Mouse (Mus musculus) forebrain, embryonic 15.5 days (tissue): ENCODE measurements around the gene Chmp3. TPM values are rescaled to one million over a fixed set of nuclear protein-coding genes. Genes with fewer than 3 reads are reported as not detected.

Experiments
- ATAC-seq: fragments of 200-750 bp; cut with Nextera tagmentation; replicated peaks from 2 replicates; pipeline ENCODE4 v1.8.0; 2017; ENCODE audit warnings: mild to moderate bottlenecking, moderate TSS enrichment, moderate library complexity
- H3K27ac ChIP-seq: fragments of 300-500 bp; sonication (generic); replicated peaks from 2 replicates; pipeline ENCODE4 v1.5.1; 2015; ENCODE audit warnings: mild to moderate bottlenecking, inconsistent platforms
- H3K27me3 ChIP-seq: fragments of 300-500 bp; sonication (generic); 2 replicates; pipeline ENCODE4 v1.6.1; 2015; ENCODE audit warnings: inconsistent platforms
- H3K36me3 ChIP-seq: fragments of 300-500 bp; sonication (generic); 2 replicates; pipeline ENCODE4 v1.6.1; 2015; ENCODE audit warnings: mild to moderate bottlenecking, inconsistent platforms
- H3K4me1 ChIP-seq: fragments of 300-500 bp; sonication (generic); 2 replicates; pipeline ENCODE4 v1.6.1; 2015; ENCODE audit warnings: inconsistent platforms
- H3K4me2 ChIP-seq: fragments of 300-500 bp; sonication (generic); replicated peaks from 2 replicates; pipeline ENCODE4 v1.6.1; 2015; ENCODE audit warnings: mild to moderate bottlenecking, inconsistent platforms
- H3K4me3 ChIP-seq: fragments of 300-500 bp; sonication (generic); 2 replicates; pipeline ENCODE4 v1.5.1; 2015; ENCODE audit warnings: mild to moderate bottlenecking, inconsistent platforms
- H3K9ac ChIP-seq: fragments of 300-500 bp; sonication (generic); replicated peaks from 2 replicates; pipeline ENCODE4 v1.6.1; 2015; ENCODE audit warnings: mild to moderate bottlenecking, inconsistent platforms
- H3K9me3 ChIP-seq: fragments of 300-500 bp; sonication (generic); 2 replicates; pipeline ENCODE4 v1.6.1; 2016; ENCODE audit warnings: inconsistent platforms
- WGBS: fragments of 180-500 bp; shearing (Covaris S2); methylation state at CpG from one replicate; pipeline ENCODE4 v1.1.7; 2015; ENCODE audit warnings: mixed read lengths; 5-methylcytosine and 5-hydroxymethylcytosine counted together
- polyA plus RNA-seq: library from polyadenylated mRNA; unstranded; fragments of >200 nt; fragmentation: Nextera tagmentation; extraction: Ambion mirVana; gene quantifications from 2 replicates; pipeline ENCODE4 v1.2.1, GENCODE M21; 2015

The Chmp3 gene
- polyA plus RNA-seq, 1 experiment from 2014 or later: 65.9 TPM

- Histone ChIP-seq H3K4me1 (no peaks in the 10 kb centered on the region), H3K36me3 (peaks cover 77% of the 10 kb centered on the region), H3K4me3 (no peak overlapping the region), H3K27ac (no peak overlapping the region), H3K9ac (no peak overlapping the region), H3K9me3 (no peaks in the 10 kb centered on the region), H3K27me3 (no peaks in the 10 kb centered on the region), H3K4me2 (no peak overlapping the region)
- no peak for ATAC-seq
Measured at GRCm38 (mm10) chr6:71613225-71613624, 69.6 kb downstream of the Chmp3 start.

GRCm38 (mm10) chr6:71616959-71617358, 73.4 kb downstream of the Chmp3 start:
- Histone ChIP-seq H3K9ac (no peak overlapping the region), H3K36me3 (peaks cover 78% of the 10 kb centered on the region), H3K27me3 (no peaks in the 10 kb centered on the region), H3K4me2 (no peak overlapping the region), H3K4me3 (no peak overlapping the region), H3K9me3 (no peaks in the 10 kb centered on the region), H3K4me1 (no peaks in the 10 kb centered on the region), H3K27ac (no peak overlapping the region)
- 81% methylated on average over 5 of the region's 5 CpGs for WGBS
- no peak for ATAC-seq

GRCm38 (mm10) chr6:71621551-71621950, 78.0 kb downstream of the Chmp3 start:
- Histone ChIP-seq H3K27ac (no peak overlapping the region), H3K4me3 (no peak overlapping the region), H3K9me3 (no peaks in the 10 kb centered on the region), H3K36me3 (peaks cover 86% of the 10 kb centered on the region), H3K27me3 (no peaks in the 10 kb centered on the region), H3K4me2 (no peak overlapping the region), H3K9ac (no peak overlapping the region), H3K4me1 (no peaks in the 10 kb centered on the region)
- 92% methylated on average over 5 of the region's 5 CpGs for WGBS
- ATAC-seq: no peak

GRCm38 (mm10) chr6:71621981-71622380, 78.4 kb downstream of the Chmp3 start:
- H3K36me3 ChIP-seq: peaks cover 86% of the 10 kb centered on the region

GRCm38 (mm10) chr6:71624723-71625122, 81.1 kb downstream of the Chmp3 start:
- H3K27ac ChIP-seq: no peak overlapping the region
- H3K36me3 ChIP-seq: peaks cover 78% of the 10 kb centered on the region
- no peaks in the 10 kb centered on the region for H3K9me3 ChIP-seq
- H3K4me1 ChIP-seq: peaks cover 15% of the 10 kb centered on the region
- no peaks in the 10 kb centered on the region for H3K27me3 ChIP-seq
- no peak overlapping the region for H3K4me3 ChIP-seq
- no peak overlapping the region for H3K9ac ChIP-seq
- no peak for ATAC-seq
- no peak overlapping the region for H3K4me2 ChIP-seq

More at GRCm38 (mm10) chr6:71621981-71622380, 78.4 kb downstream of the Chmp3 start:
- H3K4me1 ChIP-seq: no peaks in the 10 kb centered on the region
- no peak for ATAC-seq
- WGBS: 80% methylated on average over 5 of the region's 5 CpGs
- H3K4me3 ChIP-seq: no peak overlapping the region
- no peak overlapping the region for H3K27ac ChIP-seq
- H3K9me3 ChIP-seq: no peaks in the 10 kb centered on the region
- H3K4me2 ChIP-seq: no peak overlapping the region
- no peak overlapping the region for H3K9ac ChIP-seq
- H3K27me3 ChIP-seq: no peaks in the 10 kb centered on the region

GRCm38 (mm10) chr6:71625984-71626383, 82.4 kb downstream of the Chmp3 start:
- no peak for ATAC-seq
- Histone ChIP-seq H3K27me3 (no peaks in the 10 kb centered on the region), H3K4me3 (no peak overlapping the region), H3K36me3 (peaks cover 69% of the 10 kb centered on the region), H3K4me2 (no peak overlapping the region), H3K4me1 (peaks cover 27% of the 10 kb centered on the region), H3K9me3 (no peaks in the 10 kb centered on the region), H3K27ac (no peak overlapping the region), H3K9ac (no peak overlapping the region)
- 89% methylated on average over 2 of the region's 2 CpGs for WGBS

GRCm38 (mm10) chr6:71627325-71627724, 83.7 kb downstream of the Chmp3 start:
- Histone ChIP-seq H3K9me3 (no peaks in the 10 kb centered on the region), H3K27me3 (no peaks in the 10 kb centered on the region), H3K4me2 (no peak overlapping the region), H3K9ac (no peak overlapping the region), H3K4me3 (no peak overlapping the region), H3K4me1 (peaks cover 36% of the 10 kb centered on the region), H3K36me3 (peaks cover 57% of the 10 kb centered on the region), H3K27ac (no peak overlapping the region)
- ATAC-seq: no peak

GRCm38 (mm10) chr6:71631196-71631595, 87.6 kb downstream of the Chmp3 start:
- no peaks in the 10 kb centered on the region for H3K27me3 ChIP-seq
- WGBS: 6% methylated on average over 2 of the region's 2 CpGs
- H3K4me2 ChIP-seq: peak overlapping the region; percentile 66
- peaks cover 24% of the 10 kb centered on the region for H3K36me3 ChIP-seq
- H3K9ac ChIP-seq: peak overlapping the region; percentile 92; the same call in 1 of the 2 replicates
- no peaks in the 10 kb centered on the region for H3K9me3 ChIP-seq
- ATAC-seq: no peak
- H3K27ac ChIP-seq: no peak overlapping the region
- peak overlapping the region; percentile 97 for H3K4me3 ChIP-seq
- H3K4me1 ChIP-seq: peaks cover 36% of the 10 kb centered on the region

GRCm38 (mm10) chr6:71631706-71632461, 88.3 kb downstream of the Chmp3 start:
- H3K4me1 ChIP-seq: peaks cover 36% of the 10 kb centered on the region
- no peaks in the 10 kb centered on the region for H3K9me3 ChIP-seq
- no peak for ATAC-seq
- H3K27ac ChIP-seq: peak overlapping the region; percentile 100
- peaks cover 4% of the 10 kb centered on the region; the same call in 1 of the 2 replicates for H3K27me3 ChIP-seq
- H3K4me2 ChIP-seq: peak overlapping the region; percentile 66
- H3K4me3 ChIP-seq: peak overlapping the region; percentile 97
- peaks cover 18% of the 10 kb centered on the region for H3K36me3 ChIP-seq
- WGBS: under 1% methylated on average over 42 of the region's 42 CpGs
- H3K9ac ChIP-seq: peak overlapping the region; percentile 92

Other genes with a start within 250 kb of the Chmp3 start
- 0.15 and 0.26 TPM in 2 replicates for gene Smyd1, start 221.6 kb upstream of the Chmp3 start, polyA plus RNA-seq
- not detected in 2 replicates for gene Cd8b1, start 221.0 kb upstream of the Chmp3 start, polyA plus RNA-seq
- gene Cd8a, start 170.4 kb upstream of the Chmp3 start, polyA plus RNA-seq: not detected in 2 replicates
- gene Rmnd5a, start 103.2 kb upstream of the Chmp3 start, polyA plus RNA-seq: 9.4 and 9.9 TPM in 2 replicates
- 26.2 and 27.3 TPM in 2 replicates for gene Rnf103, start 49.9 kb upstream of the Chmp3 start, polyA plus RNA-seq
- gene Kdm3a, start 89.2 kb downstream of the Chmp3 start, polyA plus RNA-seq: 64.0 and 64.7 TPM in 2 replicates
- gene Reep1, start 163.8 kb downstream of the Chmp3 start, polyA plus RNA-seq: 182 and 188 TPM in 2 replicates